Mouse (Mus musculus): ENCODE measurements at regions not wholly inside any gene's neighbourhood (a gene's known extent, or its start where the extent isn't known, plus 50 kb on each side); places are given as distances from the start of the nearest gene placed in this dataset.
"Not testable (repeated sequence)": the region's sequence is repeated elsewhere in the genome, so short reads cannot be mapped to it uniquely, and the experiment has no call there.

GRCm38 (mm10) chr11:31615107-31615811 lies 56.4 kb downstream of the Bod1 start:
- peak; percentile 62 to 87 for DNase-seq

- DNase-seq: peak in 1 of 2 experiments; percentile 9
Observed at GRCm38 (mm10) chr11:31614394-31614713, 57.3 kb downstream of the Bod1 start.

- no peak for DNase-seq
Observed at GRCm38 (mm10) chr11:31613688-31614393, 57.8 kb downstream of the Bod1 start.

GRCm38 (mm10) chr11:31608458-31608857 lies 63.2 kb downstream of the Bod1 start:
- DNase-seq: no peak

GRCm38 (mm10) chr11:31601499-31601898 lies 70.2 kb downstream of the Bod1 start:
- peak; percentile 52 for DNase-seq

- no peak for DNase-seq
Observed at GRCm38 (mm10) chr11:31593604-31594003, 78.1 kb downstream of the Bod1 start.

GRCm38 (mm10) chr11:31592061-31592460 lies 79.6 kb downstream of the Bod1 start:
- no peak for DNase-seq

GRCm38 (mm10) chr11:31591037-31591554 lies 80.6 kb downstream of the Bod1 start:
- no peak for DNase-seq

GRCm38 (mm10) chr11:31574941-31575340 lies 96.7 kb downstream of the Bod1 start:
- DNase-seq: no peak

- DNase-seq: peak; percentile 50 to 75
Observed at GRCm38 (mm10) chr11:31564742-31565510, 106.8 kb downstream of the Bod1 start.

GRCm38 (mm10) chr11:31563826-31564741 lies 107.6 kb downstream of the Bod1 start:
- peak in 1 of 2 experiments; percentile 17 for DNase-seq

GRCm38 (mm10) chr11:31562954-31563353 lies 108.7 kb downstream of the Bod1 start:
- DNase-seq: no peak

- DNase-seq: no peak
Observed at GRCm38 (mm10) chr11:31560775-31561174, 110.9 kb downstream of the Bod1 start.

- DNase-seq: peak; percentile 78 to 92
Observed at GRCm38 (mm10) chr11:31555042-31555441, 116.6 kb downstream of the Bod1 start.

GRCm38 (mm10) chr11:31551614-31552271 lies 119.9 kb downstream of the Bod1 start:
- DNase-seq: no peak

- DNase-seq: peak; percentile 51 to 64
Observed at GRCm38 (mm10) chr11:31550747-31551613, 120.7 kb downstream of the Bod1 start.

GRCm38 (mm10) chr11:31545514-31545913 lies 126.2 kb downstream of the Bod1 start:
- DNase-seq: not testable (repeated sequence)

- DNase-seq: no peak
Observed at GRCm38 (mm10) chr11:31542635-31543219, 129.0 kb downstream of the Bod1 start.

- no peak for DNase-seq
Observed at GRCm38 (mm10) chr11:31541425-31541824, 130.3 kb downstream of the Bod1 start.

GRCm38 (mm10) chr11:31540816-31541215 lies 130.9 kb downstream of the Bod1 start:
- no peak for DNase-seq

Data from kidney, postnatal 25 days (tissue).